Mouse (Mus musculus) cerebellum, adult (tissue): ENCODE measurements at regions not wholly inside any gene's neighbourhood (a gene's known extent, or its start where the extent isn't known, plus 50 kb on each side); places are given as distances from the start of the nearest gene placed in this dataset.

Source experiments
- ATAC-seq: cut with Nextera tagmentation; 2 replicates; pipeline ENCODE4 v1.9.2; 2017; ENCODE audit warnings: mild to moderate bottlenecking, moderate library complexity, mixed read lengths; ENCODE audit not compliant: insufficient number of reproducible peaks, low FRiP score, low TSS enrichment

GRCm38 (mm10) chr3:35353920-35354319 lies 400.0 kb upstream of the Atp11b start:
- no peak for ATAC-seq

GRCm38 (mm10) chr3:35354356-35354755 lies 399.6 kb upstream of the Atp11b start:
- ATAC-seq, result no peak

GRCm38 (mm10) chr3:35357111-35357510 lies 396.8 kb upstream of the Atp11b start:
- ATAC-seq, result no peak

- no peak for ATAC-seq
Observed at GRCm38 (mm10) chr3:35358541-35358940, 395.4 kb upstream of the Atp11b start.

- ATAC-seq, result no peak
Observed at GRCm38 (mm10) chr3:35359288-35359687, 394.6 kb upstream of the Atp11b start.

- ATAC-seq, result no peak
Observed at GRCm38 (mm10) chr3:35360515-35360914, 393.4 kb upstream of the Atp11b start.

GRCm38 (mm10) chr3:35361086-35361485 lies 392.8 kb upstream of the Atp11b start:
- no peak for ATAC-seq

DNA sequence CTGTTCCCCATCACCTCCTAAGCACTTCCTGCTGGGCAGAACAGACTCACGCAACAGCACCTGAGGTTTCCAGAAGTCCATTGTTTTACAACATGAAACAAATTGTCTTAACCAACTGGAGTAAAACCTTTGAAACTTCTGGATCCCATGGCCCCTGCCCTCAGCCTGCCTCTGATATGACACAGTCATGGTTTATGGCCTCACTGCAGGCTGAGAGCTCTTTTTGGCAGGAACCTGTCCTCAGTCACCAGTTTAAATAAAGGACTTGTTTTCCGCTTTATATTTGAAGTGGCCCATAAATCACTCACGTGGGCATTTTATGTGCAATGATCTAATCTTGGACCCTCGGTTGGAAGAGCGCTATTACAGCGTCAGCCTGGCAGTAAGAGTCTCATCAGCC lies 388.5 kb upstream of the Atp11b start:
- no peak for ATAC-seq

GRCm38 (mm10) chr3:35372276-35372675 lies 381.6 kb upstream of the Atp11b start:
- no peak for ATAC-seq

- ATAC-seq, result no peak
Observed at GRCm38 (mm10) chr3:35387386-35387785, 366.5 kb upstream of the Atp11b start.

GRCm38 (mm10) chr3:35392657-35393056 lies 361.2 kb upstream of the Atp11b start:
- no peak for ATAC-seq

GRCm38 (mm10) chr3:35400213-35400612 lies 353.7 kb upstream of the Atp11b start:
- ATAC-seq, result no peak

GRCm38 (mm10) chr3:35402666-35403065 lies 351.2 kb upstream of the Atp11b start:
- no peak for ATAC-seq

- no peak for ATAC-seq
Observed at GRCm38 (mm10) chr3:35403952-35404351, 350.0 kb upstream of the Atp11b start.

- no peak for ATAC-seq
Observed at GRCm38 (mm10) chr3:35404492-35405390, 349.2 kb upstream of the Atp11b start.

DNA sequence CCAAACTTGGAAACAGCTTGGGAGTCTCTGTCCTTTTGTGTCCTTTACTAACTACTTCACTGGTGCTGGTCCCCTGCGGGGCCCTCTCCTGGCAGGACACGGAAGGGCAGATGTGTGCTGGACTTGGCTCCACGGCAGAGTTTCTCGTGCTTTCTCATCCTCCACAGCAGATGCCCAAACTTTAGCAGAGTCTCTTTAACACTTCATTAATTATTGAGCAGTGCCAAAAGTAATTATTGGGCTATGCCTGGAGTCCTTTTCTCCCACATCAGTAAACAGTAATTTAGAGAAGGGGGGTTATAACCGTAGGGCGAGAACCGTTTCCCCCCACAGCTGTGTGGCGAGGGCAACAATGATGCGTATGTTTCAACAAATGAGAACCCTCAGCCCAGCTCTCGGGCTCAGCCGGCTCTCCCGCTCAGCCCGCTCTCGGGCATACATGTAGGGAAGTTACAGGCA lies 348.3 kb upstream of the Atp11b start:
- ATAC-seq, result no peak

GRCm38 (mm10) chr3:35437687-35438086 lies 316.2 kb upstream of the Atp11b start:
- no peak for ATAC-seq

GRCm38 (mm10) chr3:35462858-35463257 lies 291.0 kb upstream of the Atp11b start:
- ATAC-seq, result no peak

DNA sequence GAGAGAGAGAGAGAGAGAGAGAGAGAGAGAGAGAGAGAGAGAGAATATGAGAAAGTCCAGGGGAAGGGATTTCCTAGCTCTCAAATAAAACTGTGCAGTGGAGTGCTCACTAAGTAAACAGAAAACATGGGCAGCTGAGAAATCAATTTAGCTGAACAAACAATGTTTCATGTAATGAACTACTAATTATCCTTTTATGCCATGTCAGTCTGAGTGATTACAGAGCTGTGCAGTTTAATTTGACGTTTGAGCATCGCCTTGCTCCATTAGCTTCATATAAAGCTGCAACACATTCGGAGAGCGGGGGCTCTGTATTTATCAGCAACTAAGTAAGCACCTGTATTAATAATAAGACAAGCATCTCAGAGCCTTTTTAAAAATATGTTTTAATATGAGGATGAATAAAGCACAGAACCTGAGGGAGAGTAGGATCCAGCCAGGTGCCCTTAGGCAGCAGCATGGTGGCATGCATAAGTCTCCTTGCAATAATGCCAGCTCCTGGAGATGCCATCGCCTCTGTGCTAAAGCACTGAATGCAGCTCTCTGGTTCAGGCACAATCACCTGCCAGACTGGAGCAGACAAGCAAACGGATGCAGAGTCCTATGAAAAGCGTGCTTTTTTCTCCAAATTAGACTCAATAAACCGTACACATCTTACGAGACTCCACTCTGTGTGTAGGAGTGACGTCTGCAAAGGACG lies 289.5 kb upstream of the Atp11b start:
- no peak for ATAC-seq

GRCm38 (mm10) chr3:35465956-35466355 lies 287.9 kb upstream of the Atp11b start:
- ATAC-seq, result no peak

DNA sequence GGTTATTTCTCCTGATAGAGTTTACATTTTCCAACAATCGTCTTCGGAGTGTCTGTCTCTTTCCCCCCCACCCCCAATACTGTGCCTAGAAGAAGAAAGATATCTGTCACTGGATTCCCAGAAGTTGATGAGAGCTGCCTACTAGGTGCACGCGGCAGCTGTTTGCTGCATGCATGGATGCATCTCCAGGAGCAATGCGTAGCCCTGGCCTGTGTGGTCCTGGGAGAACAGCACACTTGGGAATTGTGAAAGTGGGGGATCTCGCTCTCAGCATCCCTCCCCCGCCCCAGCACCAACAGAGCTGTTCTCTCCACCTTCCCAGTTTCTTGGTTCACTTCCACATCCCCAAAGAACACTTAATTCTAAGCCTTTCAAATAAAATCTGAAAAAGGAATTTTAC lies 280.6 kb upstream of the Atp11b start:
- ATAC-seq, result no peak

DNA sequence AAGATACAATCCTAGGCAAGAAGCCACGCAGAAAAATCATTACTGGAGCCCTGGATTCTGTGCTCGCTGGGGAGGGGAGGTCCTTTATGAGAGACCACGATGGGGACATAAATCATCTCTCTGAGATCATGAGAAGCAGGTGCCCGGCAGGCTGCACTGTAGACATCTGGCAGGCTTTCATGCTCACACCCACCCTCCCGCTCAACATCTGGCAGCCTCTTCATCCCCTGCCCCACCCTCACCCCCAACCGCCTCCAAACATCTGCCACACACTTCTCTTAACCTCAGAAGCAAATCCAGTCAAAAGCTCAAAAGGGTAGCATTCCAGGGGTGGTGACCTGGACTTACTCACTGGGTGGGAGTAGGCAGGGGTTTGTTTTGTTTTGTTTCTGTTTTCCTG lies 279.5 kb upstream of the Atp11b start:
- ATAC-seq, result no peak
